Mouse (Mus musculus) erythroid progenitor cell, adult 5-6 weeks (primary cell): ENCODE measurements around the gene Nkd1. TPM values are rescaled to one million over a fixed set of nuclear protein-coding genes. Genes with fewer than 3 reads are reported as not detected.

Experiments
- ATAC-seq: replicated peaks from 2 replicates; pipeline ENCODE4 v1.8.0; 2016; ENCODE audit warnings: moderate number of reproducible peaks, mild to moderate bottlenecking, moderate TSS enrichment, inconsistent platforms; ENCODE audit not compliant: poor library complexity, low FRiP score, severe bottlenecking
- total RNA-seq, 2 experiments: library from RNA; stranded (forward) in 1 of 2; stranded (reverse) in 1 of 2; fragments of 150-400 nt in 1 of 2; fragments of 186-747, 209-891 nt in 1 of 2; gene quantifications; 2 replicates each; pipeline versions ENCODE4 v1.2.3 to v1.2.4; 2015 to 2017; ENCODE audit warnings: low replicate concordance in 2 of 2

Gene Nkd1
- total RNA-seq, 2 experiments from 2014 or later: not detected

GRCm38 (mm10) chr8:88572185-88572909 lies 51.2 kb downstream of the Nkd1 start:
- ATAC-seq: no peak

GRCm38 (mm10) chr8:88572941-88573645 lies 51.9 kb downstream of the Nkd1 start:
- no peak for ATAC-seq

DNA sequence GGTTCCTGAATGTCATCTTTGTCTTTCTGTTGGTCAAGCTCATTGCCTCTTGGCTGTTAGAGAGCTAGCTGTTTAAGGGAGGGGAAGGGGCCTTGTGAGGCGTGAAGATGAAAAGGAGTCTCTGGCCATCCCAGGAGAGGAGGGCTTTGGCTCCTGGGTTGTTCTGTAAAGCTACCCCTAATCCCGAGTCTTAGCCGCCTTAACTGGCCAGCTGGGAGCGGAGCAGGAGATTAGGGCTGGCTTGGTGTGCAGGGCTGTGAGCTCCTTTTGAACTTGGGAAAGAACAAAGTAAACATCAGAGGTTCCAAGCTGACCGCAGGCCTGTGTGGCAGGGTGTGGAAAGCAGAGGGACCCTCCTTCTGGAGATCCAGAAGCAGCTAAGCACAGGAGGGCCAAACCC lies 53.8 kb downstream of the Nkd1 start:
- no peak for ATAC-seq

GRCm38 (mm10) chr8:88576351-88577142 lies 55.4 kb downstream of the Nkd1 start:
- ATAC-seq: no peak

GRCm38 (mm10) chr8:88577666-88578065 lies 56.5 kb downstream of the Nkd1 start:
- no peak for ATAC-seq

DNA sequence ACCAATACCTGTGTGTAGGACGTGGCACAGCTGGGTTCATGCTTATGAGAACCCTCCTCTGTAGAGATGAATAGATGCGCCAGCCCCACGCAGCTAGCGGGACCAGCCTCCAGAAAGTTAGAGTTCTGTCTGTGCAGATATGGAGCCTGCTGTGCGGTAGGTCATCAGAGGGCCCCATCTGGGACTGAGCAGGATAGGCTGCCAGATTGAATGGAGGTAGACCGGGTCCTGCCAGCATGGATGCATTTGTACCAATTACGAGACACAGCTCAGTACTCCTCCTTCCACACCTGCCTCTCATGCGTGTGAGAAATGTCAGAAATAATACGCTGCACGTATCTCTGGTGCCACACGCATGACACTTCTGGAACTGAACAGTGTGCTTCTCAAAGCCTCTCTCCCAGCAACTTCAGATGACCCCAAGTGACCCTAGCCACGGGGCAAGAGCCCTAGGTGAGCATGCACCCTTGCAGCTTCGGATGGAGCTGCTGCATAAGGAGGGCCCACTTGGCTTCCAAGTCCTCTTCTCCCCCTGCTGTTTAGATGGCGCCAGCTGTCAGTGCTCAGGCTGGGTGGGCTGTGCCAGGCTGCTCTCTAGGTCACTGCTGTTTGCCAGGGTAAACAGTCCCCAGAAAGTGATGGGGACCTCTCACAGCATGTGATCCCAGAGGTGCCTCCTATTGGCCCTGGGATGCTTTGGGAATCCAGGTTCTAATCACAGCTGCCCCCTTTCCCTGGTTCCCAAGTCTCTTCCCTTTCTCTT lies 57.4 kb downstream of the Nkd1 start:
- no peak for ATAC-seq

DNA sequence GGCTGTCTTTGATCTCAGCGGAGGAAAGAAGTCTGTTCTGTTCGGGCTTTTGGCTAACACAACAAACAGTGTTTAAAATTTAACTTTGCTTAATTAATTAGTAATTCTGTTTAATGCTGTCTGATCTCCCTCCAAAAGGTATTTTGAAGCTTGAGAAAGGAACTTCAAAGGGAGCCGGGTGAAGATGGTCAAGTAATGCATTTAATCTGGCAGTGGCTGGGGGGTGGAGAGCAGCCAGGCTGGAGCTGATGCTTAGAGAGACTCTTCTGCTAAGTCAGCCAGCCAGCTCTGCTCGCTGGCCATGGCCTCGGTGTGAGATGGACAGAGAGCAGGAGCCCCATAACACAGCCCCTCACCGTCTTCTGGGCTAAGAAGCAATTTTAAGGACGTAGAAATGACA lies 58.1 kb downstream of the Nkd1 start:
- ATAC-seq: no peak

DNA sequence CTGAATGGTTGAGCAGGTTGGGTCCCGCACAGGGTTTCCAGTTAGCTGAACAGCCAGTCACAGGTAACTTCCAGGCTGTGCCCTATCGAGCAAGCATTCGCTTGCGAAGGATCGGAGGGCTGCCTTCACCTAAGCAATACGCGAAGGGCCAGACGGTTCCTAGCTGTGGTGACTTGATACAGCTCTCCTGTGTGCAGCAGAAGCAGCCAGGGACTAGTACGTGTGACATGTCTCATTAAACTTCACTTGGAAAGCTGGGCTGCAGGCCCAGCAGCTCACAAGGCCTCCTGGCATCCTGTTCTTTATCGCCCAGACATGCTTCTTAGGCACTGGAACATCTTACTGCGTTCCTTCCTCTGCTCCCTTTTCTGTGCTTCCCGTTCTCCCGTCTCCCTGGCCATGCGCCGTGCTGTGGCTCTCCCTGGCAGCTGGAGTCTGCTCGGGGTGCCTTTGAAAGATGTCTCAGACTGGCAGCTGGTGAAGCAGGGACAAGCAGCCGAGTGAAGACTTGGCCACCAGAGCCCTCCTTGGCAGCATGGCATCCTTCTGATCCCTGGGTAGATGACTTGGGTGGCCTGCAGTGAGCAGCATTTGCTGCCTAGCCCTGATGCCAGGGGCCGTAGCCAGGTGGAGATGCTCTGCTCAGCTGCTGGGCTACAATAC lies 58.6 kb downstream of the Nkd1 start:
- ATAC-seq: no peak

DNA sequence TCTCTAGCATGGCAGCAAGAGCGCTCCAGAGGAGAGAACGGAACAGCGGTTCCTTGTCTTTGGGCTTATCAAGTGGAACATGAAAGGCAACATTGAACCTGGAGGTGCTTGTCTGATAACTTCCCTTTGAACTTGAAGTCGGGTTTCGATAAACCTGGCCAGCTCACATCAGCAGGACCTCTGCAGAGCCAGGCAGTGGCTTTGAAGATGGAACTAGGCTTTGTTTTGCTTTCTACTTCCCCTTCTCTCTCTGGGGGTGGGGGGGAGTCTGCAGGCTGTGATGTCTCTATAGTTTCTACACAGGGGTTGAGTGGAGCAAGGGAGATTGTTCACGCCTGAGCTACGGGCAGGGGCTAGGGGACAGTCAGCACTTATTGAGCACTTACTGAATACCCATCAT lies 59.6 kb downstream of the Nkd1 start:
- ATAC-seq: no peak

DNA sequence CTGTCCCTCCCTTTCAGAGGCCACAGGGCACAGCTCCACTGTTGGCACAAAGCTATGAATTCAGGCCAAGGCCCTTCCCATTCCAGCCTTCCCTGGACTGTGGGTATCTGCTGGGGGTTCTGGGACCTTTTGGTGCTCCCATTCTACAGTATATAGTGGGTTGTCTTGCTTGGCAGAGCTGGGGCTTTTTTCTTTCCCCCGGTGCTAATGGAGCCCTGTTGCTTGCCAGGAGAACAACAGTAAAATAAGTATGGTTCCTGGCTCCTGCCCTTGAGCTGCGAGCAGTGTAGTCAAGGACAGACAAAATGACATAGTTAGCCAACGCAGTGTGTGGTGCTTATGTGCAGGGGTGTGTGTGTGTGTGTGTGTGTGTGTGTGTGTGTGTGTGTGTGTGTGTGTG lies 62.7 kb downstream of the Nkd1 start:
- no peak for ATAC-seq

DNA sequence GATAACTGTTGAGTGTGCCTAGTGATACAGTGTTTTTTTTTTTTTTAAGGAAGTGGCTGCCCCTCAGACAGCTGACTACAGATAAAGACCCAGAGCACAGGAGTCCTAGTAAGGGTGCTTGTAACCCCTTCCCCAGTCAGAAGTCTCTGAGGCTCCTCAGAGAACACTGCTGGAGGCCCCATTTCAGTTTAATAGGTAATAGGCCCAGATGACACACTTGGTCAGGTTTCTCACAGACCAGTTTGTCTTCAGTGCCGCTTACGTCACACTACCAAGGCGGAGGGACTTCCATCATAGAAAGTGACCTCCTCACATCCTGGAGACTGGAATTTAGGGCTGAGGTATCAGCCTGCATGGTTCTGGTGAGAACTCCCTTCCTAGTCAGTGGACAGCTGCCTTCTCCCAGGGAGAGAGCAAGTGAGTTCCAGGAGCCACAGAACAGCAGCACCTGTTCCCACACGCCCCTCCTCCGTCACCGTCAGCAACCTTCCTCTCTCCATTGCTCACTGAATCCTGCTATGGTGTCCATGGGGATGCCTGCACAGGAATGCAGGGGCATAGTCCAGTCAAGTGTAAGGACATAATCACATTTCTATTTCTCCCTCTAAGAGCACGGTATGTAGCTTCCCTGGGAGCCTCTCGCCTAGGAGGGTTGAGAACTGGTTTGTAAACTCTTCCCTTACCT lies 67.2 kb downstream of the Nkd1 start:
- ATAC-seq: no peak

DNA sequence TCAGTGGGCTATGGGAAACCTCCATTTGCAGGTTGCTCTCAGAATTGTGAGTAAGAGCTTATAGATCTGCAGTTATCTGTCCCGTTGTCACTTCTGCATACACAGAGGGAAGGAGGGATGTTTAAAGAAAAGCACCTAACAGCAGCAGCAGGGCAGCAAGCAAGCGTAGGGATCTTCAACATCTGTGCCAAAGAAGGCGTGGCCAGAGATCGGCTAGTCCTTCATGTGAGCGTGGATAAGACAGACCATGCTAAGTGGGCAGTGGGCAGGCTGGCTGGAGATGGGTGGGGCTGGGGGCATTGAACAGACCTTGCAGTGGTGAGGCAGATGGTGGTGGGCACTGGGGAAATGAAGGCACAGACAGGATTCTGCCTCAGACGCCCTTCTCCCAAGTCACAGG lies 69.1 kb downstream of the Nkd1 start:
- ATAC-seq: no peak

- no peak for ATAC-seq
Measured at GRCm38 (mm10) chr8:88593947-88594346, 72.8 kb downstream of the Nkd1 start.

GRCm38 (mm10) chr8:88596042-88596441 lies 74.9 kb downstream of the Nkd1 start:
- ATAC-seq: no peak

DNA sequence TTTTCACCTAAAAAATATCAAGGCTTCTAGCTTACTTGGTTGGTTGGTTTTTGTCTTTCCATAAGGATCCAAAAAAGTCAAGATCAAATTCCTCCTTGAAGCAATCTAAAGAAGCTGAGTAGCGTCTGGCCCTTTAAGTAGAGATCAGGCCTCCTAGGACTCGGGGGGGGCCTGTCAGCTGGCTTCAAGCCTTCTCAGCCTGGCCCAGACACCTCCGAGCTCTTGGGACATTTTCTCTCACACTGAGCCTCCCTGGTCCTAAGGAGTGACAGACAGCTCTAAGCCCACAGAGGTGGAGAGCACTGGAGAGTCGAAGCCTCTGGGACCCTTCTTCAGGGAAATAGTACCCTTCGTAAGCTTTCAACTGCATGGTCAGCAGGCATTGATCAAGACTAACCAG lies 77.4 kb downstream of the Nkd1 start:
- no peak for ATAC-seq

- no peak for ATAC-seq
Measured at GRCm38 (mm10) chr8:88599491-88599890, 78.3 kb downstream of the Nkd1 start.

GRCm38 (mm10) chr8:88603446-88603989 lies 82.4 kb downstream of the Nkd1 start:
- no peak for ATAC-seq

- no peak for ATAC-seq
Measured at GRCm38 (mm10) chr8:88604065-88605038, 83.2 kb downstream of the Nkd1 start.
